Mouse (Mus musculus) thymus, postnatal 14 days (tissue): ENCODE results near the gene Cd209c.

Source experiments
- DNase-seq: peaks from one replicate; pipeline ENCODE4 v3.0.0; 2021

Cd209c gene

GRCm38 (mm10) chr8:3954646-3955045 is at the start of gene Cd209c:
Gene Cd209c, minus strand, starts transcription at chr8:3954746.
- DNase-seq = no peak

GRCm38 (mm10) chr8:3994219-3994618 is 39.7 kb upstream of the Cd209c start:
- DNase-seq = no peak

GRCm38 (mm10) chr8:3956037-3956436 is 1.5 kb upstream of the Cd209c start:
- DNase-seq = no peak

- DNase-seq = no peak
These were observed 14.5 kb downstream of the Cd209c start for GRCm38 (mm10) chr8:3940023-3940422.

GRCm38 (mm10) chr8:3926744-3927143 is 27.8 kb downstream of the Cd209c start, which contains the start of gene Cd209b:
Gene Cd209b, minus strand, starts transcription at chr8:3926844.
- no peak for DNase-seq
